Mouse (Mus musculus) ovary, postnatal 10 days (tissue): ENCODE measurements around the gene Gm20503.

ENCODE experiments used
- DNase-seq: peaks from one replicate; pipeline ENCODE4 v3.0.0; 2022; ENCODE audit warnings: low spot score

Gm20503 gene

DNA sequence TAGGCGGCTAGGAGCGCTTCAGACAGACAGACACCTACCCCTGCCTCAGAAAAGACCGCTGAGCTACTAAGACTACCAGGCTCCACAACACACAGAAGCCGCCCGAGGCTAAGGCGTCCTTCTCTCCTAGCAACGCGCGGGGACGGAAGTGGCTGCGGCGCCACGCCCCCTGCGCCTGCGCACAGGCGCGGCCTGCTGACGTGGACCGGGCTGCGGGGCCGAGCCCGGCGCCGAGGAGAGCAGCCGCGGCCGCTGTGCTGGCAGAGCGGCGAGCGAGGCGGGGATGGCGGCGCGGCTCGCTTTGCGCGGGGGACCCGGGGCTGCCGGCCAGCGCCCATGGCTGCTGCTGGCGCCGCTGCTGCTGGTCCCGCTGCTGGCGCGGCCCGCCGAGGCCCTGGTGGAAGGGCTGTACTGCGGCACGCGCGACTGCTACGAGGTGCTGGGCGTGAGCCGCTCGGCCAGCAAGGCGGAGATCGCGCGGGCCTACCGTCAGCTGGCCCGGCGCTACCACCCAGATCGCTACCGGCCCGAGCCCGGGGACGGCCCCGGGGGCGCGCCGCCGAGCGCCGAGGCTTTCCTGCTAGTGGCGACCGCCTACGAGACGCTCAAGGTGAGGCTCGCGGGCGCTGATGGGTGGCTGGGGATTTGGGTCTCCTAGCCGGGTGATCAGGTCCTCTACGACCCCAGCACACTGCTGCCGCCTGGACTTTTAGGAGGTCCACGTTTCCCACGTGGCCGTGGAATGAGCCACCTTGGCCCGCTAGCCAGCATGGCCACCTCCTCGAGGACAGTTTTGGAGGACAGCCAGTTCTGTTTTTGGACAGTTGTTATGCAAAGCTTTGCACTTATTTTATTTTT lies at the start of gene Gm20503:
TSS of gene Gm20503 (plus strand) at position 263 of the 858 bp plus-strand sequence.
- DNase-seq: peak; percentile 74

DNA sequence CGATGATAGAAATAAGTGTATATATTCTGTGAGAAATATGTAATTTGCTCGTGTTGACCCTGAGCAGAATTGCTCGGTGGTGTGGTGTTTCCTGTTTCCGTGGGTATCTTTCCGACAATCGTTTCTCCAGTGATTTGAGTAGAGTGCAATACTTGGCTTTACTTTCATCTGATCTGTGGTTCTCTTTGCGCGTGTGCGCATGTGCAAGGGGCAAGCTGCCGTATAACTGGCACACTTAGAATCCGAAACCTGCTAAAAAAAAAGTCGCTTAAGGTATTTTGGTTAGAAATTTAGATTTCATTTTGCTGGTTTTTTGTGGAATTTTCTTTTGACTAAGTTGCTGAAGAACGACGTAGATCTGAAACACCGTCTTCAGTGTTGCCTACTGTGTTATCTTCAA lies 41.3 kb upstream of the Gm20503 start:
- DNase-seq: no peak

DNA sequence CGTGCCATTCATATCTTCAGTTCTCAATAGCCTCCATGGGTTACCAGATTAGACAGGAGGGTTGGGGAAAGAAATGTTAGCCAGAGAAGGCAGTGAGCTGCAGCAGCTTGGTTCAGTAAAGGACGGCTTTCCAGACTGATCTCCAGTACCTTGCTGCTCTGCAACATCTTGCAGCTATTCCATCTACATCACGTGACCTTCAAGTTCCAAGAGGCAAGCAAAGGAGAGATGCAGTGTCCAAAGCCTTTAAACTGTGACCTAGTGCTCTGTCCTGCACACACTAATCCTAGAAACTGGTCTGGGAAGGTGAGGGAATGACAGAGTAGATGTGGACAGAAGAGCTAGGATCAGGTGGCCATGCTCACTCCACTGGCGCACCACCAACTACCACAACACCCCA lies 39.7 kb upstream of the Gm20503 start:
- no peak for DNase-seq

DNA sequence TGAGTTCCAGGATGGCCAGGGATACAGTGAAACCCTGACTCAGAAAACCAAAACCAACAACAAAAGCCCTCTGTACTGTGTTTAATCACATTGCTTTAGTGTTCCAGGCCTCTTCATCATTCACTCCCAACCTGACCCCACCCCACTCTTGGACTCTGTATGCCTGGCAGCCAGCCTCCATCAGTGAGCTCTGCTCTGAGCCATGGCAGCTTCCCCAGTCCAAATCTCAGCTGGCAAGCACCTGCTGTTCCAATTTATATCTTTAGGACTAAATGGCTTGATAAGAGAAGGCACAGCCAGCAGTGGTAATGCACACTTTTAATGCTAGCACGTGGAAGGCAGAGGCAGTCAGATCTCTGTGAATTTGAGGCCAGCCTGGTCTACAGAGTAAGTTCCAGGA lies 37.9 kb upstream of the Gm20503 start:
- no peak for DNase-seq

DNA sequence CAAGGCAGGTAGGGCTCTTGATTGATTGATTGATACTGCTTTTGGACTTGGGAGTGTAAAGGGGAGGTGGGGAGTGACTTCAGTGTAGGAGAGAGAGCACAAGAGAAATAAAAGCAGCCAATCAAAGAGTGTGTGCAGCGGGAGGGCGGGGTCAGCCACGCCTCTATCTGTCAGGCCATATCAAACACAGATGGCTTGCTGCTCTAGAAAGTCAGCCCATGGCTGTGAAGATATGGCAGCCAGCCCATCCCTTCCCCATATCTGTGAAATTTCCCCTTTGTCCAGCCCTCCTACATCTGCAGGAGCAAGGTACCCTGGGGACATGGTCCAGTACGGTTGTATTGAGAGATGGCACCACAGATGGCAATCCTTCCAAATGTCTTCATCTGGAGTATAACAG lies 32.3 kb upstream of the Gm20503 start:
- DNase-seq: no peak

DNA sequence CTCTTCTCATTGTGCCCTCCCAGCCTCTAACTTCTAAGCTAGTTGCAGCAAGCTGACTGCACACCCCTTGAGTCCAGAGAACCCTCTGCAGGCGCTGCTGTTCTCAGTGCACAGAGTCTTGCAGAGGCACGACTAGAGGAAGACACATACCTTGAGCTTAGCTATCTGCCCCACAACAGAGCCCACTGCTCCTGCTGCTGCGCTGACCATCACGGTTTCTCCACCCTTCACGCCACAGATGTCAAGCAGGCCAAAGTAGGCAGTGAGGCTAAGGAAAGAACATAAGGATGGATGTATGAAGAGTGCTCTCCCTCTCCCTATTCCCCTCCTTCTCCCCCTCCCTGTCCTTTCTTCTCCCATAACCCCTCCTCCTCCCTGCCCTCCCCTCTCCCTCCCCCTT lies 27.3 kb upstream of the Gm20503 start:
- no peak for DNase-seq

DNA sequence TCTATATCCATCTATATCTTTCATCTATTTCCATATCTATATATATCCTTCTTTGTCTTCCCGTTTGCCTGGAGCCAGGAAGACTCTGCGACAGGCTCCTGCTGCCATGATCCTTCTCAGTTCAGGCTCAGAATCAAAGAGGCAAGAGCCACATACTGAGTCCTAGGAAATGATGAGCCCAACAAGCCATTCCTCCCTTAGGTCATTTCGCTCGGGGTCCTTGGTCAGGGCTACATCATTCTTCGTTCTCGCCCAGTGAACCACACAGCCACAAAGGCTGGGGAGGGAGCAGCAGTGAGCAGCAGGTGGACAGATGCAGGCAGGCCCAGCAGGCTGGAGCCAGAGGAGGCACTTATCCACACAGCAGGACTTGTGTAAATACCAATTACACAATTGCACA lies 21.6 kb upstream of the Gm20503 start:
- DNase-seq: no peak

DNA sequence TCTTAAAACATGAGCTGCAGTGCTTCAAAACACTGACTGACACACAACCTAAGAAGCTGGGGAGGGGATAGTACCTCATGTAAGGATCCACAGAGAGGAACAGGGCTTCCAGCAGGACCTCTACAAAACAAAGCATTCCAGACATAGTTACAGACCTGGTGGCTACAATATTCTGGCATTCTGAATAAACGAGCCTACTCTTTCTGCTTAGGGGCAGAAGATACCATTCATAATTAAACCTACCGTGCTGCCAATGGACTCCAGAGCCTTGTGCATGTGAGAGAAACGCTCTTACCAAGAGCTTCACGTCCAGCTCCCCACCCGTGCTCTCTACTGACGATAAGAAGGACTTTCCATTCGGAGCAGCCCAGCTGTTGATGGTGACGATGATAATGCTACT lies 20.2 kb upstream of the Gm20503 start:
- no peak for DNase-seq

DNA sequence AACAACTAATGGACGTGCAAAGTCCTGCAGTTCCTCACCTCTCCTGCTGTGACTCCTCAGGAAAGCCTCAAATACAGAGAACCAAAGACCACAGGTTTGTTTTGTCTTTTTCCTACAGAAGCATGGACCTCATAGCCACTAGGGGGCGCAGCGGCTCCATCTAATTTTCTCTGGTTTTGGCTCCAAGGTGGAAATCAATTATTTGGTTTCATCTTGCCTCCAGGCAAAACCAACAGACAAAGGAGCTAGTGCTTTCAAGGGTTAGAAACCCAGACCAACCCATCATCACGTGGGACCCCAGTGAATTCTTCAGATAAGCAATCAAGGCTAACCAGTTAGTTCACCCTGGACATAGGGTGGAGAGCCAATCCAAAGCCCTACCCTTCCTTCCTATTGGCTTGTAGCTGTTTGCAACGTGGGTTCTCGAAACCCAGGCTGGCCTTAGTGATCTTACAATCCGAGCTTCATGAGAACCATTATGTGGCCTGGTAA lies 17.8 kb upstream of the Gm20503 start:
- DNase-seq: peak; percentile 67

DNA sequence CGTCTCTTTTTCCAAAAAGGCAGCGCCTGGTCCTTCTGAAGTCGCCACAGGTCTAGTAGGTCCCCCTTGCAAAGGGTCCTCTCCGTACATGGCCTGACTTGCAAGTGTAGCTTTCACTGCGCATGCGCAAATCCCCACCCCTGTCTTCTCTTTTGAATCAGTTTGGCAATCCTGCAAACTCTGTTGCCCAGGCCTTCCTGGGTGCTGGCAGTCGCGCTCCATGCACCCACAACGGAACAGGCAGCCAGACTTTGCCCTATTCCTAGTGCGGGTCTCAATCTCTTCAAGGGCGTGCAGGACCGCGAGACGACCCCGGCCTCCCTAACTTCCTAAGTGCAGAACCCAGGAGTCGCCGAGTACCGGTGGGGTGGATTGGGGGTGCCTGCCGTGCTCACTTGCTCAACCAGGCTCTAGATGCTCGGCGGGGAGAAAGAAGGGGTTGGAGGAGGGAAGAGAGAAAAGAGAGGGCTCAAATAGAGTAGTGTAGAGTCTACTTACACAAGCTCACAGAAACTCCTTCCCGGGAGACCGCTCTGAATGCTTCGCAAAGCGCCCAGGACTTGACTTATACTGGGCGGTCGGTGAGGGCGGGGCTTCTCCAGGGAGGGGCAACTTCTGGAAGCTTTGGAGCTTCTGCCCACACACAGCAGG lies 16.3 kb upstream of the Gm20503 start, which contains the start of gene Ptgr1:
TSS of gene Ptgr1 (minus strand) at position 580 of the 651 bp plus-strand sequence.
- DNase-seq: peak; percentile 58

DNA sequence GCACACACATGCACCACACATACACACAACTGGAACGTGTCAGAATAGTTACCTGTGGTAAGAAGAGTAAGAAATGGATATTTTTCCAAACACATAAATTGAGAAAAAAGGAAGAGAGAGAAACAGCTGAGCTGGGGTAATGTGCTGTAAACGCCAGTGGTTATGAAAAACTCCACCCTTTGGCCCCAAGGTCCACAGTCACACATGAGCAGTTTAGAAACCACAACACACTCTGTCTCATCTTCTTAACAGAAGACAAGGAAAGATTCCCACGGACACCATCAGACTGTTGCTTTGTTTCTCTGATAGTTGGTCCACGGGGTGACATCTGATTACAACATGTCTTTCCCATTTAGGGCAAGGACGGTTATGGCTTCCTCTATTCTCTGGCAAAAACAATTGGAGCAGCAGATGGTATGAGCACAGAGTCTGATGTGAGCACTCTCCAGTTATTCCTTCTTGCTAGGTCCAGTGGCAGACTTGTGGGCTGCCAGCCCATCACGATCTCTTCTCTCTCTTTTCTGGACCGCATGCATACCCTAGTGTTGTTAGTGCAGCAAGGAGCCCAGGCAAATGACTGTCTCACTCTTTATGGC lies 13.6 kb upstream of the Gm20503 start:
- DNase-seq: no peak

DNA sequence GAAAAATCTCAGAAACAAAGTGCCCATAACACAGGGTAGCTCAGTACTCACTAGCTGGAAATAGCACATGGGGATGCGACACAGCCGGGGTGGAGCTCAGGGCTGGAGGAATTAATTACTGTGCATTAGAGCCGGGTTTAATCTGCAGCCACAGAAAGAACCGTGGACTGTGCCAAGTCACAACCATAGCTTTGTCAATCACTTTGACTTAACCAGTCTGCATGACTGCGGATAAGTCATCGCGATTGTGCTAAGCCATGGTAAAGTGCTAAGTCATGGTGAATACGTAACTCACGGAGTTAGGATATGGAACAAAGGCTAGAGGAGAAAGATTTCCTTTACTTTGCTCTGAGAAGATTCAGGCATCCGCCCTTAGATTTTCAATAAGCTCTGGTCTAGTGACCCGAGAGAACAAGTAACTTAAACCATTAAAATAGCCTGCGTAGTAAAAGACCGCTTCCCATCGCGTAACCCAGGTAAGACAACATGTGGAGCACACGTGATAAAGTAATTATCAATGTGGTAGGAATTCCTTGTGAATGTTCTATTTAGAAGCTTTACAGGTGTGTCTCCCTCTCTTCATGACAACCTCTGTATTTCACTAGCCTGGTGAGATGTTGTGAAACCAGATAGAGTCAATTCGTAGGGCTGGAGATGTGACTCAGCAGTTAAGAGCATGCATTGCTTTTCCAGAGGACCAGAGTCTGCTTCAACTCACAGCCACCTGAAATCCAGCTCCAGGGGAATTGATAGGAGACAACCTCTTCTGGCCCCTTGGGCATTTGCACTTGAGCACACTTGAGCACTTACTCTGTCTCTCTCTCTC lies 12.2 kb upstream of the Gm20503 start:
- no peak for DNase-seq

DNA sequence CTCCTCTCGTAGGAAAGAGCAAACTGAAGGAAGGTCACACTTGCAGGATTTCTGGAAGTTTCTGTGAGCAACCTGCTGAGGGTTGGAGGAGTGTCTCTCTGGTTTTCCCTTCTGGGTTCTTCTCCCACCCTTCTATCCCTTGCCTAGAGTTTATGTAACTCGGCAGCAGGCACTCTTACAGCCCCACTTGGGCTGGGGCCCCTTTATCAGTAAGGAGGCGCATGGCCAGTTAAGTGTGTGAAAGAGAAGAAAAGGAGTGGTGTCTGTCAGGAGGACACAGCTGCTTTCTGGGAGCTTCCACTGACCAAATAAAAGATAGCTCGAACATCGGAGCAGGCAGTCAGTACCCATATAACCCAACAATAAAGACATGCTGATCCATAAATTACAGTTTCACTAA lies 10.8 kb upstream of the Gm20503 start:
- no peak for DNase-seq

DNA sequence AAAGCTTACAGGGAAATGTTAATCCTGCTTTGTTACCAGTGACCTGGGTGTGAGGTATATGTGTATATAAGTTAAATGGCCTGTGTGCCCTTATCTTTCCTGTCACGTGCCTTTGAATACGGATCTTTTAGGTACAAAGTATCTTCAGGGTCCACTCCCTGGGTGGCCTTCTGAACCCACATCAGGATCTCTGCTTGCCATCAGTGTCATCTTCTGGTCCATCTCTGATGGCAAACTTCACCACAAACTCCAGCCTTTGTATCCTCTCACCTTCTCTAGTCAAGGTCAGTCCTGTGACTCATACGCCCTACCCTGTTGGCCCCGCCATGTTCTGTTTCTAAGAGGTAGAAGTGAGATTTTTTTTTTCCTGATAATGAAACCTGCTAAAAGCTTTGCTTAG lies 8.2 kb upstream of the Gm20503 start, which contains the start of gene Dnajc25:
TSS of gene Dnajc25 (plus strand) at position 301 of the 400 bp plus-strand sequence.
- no peak for DNase-seq

DNA sequence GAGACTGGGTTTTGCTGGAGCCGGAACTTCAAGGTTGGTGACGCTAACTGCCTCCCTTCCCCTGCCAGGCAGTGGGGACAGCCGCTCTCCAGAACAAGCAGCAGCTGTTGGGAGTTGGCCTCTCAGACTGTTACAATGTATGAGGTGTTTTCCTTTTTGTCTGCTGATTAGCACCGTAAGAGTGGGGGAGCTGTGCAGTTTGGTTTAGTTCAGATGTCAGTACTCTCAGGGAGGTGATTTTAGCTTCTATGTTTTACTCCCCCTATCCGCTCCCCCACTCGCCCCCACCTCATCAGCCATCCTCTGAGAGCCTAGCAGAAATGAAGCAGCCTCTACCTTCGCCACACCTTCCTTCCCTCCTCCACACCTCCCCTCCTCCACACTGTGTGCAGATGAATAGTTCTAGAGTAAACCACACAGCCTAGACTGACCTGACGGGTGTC lies 7.7 kb upstream of the Gm20503 start:
- DNase-seq: no peak

DNA sequence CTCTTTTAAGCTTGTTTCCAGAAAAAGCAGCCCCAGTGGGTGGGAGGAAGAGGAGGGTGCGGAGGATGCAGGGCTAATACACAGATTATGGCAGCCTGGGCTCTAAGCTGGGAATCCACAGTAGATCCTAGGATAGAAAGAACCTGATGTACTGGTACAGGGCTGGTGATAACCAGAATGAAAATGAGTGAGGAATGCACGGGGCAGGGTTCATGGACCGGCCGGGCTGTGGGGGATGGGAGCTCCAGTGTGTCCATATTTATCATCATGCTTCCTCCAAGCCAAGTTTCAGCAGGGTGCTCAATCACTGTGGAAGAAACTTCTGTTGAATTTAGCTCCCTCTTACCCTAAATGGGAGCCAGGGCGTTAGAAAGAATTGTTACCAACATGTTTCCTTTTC lies 5.9 kb upstream of the Gm20503 start:
- DNase-seq: no peak

DNA sequence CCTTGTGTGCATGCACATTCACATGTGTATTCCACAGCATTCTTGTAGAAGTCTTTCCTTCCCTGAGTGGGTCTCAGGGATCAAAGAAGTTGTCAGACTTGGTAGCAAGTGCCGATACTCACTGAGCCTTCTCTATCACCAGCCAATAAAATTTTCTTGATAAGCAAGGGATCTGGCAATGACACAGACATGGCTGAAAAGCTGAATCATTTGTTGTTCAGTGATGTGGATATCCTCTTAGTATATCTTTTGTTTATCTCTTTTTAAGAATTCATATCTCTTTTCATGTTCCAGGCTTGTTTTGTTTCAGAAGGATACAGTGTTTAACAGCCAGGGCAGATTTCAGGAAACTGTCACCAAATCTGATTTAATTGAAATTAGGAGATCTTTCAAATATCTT lies 4.3 kb upstream of the Gm20503 start:
- no peak for DNase-seq

DNA sequence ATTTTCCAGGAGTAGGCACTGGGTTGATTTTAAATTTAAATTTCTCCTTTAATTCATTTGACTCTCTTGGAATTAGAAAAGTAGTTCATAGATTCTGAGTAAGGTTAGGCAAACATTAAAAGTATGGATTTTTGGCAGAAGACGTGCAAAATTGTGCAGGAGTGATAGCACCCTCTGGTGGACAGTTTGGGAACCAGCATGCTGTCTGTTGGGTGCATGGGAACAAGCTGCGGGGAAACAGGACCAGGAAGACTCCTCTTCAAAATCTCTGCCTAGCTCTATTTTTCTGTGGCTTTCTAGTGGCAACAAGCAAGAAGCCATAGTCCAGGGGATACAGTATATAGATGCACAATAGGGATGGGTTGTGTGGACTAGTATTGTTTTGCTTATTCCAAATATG lies 3.3 kb upstream of the Gm20503 start:
- DNase-seq: peak; percentile 56

DNA sequence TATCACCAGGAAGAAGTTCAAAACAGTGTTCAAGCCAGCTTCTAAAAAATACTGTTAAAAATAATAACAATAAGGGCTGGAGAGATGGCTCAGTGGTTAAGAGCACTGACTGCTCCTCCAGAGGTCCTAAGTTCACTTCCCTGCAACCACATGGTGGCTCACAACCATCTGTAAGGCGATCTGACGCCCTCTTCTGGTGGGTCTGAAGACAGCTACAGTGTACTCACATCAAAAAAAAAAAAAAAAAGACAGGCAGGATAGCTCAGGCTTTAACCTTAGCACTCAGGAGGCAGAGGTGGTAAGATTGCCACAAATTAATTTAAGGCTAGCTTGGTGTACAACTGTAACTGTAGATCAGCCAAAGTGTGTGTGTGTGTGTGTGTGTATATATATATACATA lies 2.4 kb upstream of the Gm20503 start:
- DNase-seq: no peak

DNA sequence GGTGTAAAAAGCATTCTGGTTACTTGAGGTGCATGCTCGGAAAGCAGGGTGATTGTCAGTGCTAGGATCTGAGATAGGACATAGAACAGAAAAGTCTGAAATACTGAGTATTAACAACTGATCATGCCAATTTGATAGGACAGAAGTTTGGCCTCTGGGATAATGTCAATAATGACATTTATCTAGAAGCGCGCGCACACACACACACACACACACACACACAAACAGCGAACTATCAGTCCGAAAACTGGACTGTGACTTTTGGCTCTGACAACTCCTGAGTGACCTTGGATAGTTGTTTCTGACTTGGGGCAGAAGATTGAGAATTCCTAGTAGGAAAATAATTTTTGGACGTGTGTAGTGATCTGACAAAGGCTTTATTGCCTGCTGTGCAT lies 793 bp downstream of the Gm20503 start:
- DNase-seq: no peak

DNA sequence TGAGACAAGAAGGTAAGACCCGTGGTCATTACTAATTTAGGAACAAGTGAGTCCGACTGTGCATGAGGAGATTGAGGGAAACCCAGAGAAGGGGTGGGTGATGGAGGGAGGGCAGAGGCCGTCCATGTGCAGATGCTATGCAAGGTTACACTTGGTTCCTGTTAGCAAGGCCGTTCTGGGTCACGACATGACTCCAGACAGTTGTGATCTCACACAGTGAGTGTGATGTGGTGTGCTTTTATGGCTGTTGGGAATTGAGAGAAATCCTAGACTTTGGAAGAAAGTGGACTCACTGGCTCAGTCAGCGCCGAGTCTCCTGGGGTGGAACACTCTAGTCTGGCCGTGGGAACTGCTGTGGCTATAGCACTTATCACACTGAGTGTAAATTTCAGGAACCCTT lies 3.2 kb downstream of the Gm20503 start:
- DNase-seq: no peak

DNA sequence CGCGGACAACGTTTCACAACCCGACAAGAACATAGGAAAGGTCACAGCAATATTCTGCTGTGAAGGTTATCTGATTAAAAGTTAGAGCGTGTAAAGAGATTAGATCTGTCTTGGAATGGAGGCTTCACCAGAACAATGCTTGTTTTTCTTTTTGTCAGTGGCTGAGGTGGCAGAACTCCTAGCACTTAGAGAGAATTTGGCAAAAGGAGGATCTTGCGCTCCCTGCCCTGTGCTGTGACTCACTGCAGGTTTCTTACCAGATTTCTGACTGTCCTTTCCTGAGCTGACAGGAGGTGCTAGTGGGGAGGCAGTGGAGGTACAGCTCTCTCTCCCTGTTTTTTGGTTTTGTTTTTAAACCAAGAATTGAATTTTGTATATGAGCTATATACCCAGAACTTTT lies 4.0 kb downstream of the Gm20503 start:
- no peak for DNase-seq
